Mouse (Mus musculus) spleen, adult 2 months (tissue): ENCODE data around the gene Pdik1l. TPM values are rescaled to one million over a fixed set of nuclear protein-coding genes. Genes with fewer than 3 reads are reported as not detected.

ENCODE experiments used
- DNase-seq, 2 experiments: peaks; one replicate each; pipeline versions ENCODE4 v3.0.0 to v3.0.0-alpha.2; 2012 to 2021; ENCODE audit warnings: low spot score in 2 of 2, low read depth in 1 of 2
- H3K27ac ChIP-seq: fragments of 200-500 bp; 2 replicates; pipeline ENCODE4 v1.5.1; 2012; ENCODE audit warnings: low read length, inconsistent platforms; ENCODE audit not compliant: insufficient read depth
- H3K27me3 ChIP-seq: fragments of 200-500 bp; 2 replicates; pipeline ENCODE4 v1.6.1; 2012; ENCODE audit warnings: mild to moderate bottlenecking, moderate library complexity, low read length, inconsistent platforms; ENCODE audit not compliant: control insufficient read depth, insufficient read depth
- H3K36me3 ChIP-seq: fragments of 200-500 bp; 2 replicates; pipeline ENCODE4 v1.6.1; 2012; ENCODE audit warnings: mild to moderate bottlenecking, low read length, inconsistent platforms; ENCODE audit not compliant: control insufficient read depth, insufficient read depth
- H3K4me1 ChIP-seq: fragments of 200-500 bp; 2 replicates; pipeline ENCODE4 v1.6.1; 2011; ENCODE audit warnings: inconsistent platforms; ENCODE audit not compliant: control insufficient read depth, insufficient read depth, insufficient read length
- H3K4me3 ChIP-seq: fragments of 200-500 bp; 2 replicates; pipeline ENCODE4 v1.5.1; 2011; ENCODE audit warnings: mild to moderate bottlenecking, inconsistent platforms; ENCODE audit not compliant: insufficient read depth, insufficient read length; ENCODE audit errors: extremely low read depth
- CTCF ChIP-seq: fragments of 200-500 bp; IDR thresholded peaks from 2 replicates; pipeline ENCODE4 v1.5.1; 2011; ENCODE audit warnings: mild to moderate bottlenecking, inconsistent platforms; ENCODE audit not compliant: insufficient read depth, insufficient read length, insufficient replicate concordance; ENCODE audit errors: extremely low read depth
- POLR2A ChIP-seq: fragments of 200-500 bp; IDR thresholded peaks from 2 replicates; pipeline ENCODE4 v1.6.1; 2011; ENCODE audit warnings: low read depth, low read length, inconsistent platforms
- WGBS: fragments of 180-500 bp; shearing (Covaris S2); methylation state at CpG from one replicate; pipeline ENCODE4 v1.1.7; 2018; 5-methylcytosine and 5-hydroxymethylcytosine counted together
- polyA plus RNA-seq: library from polyadenylated mRNA; depleted of rRNA; stranded (reverse); fragments of >200 nt; gene quantifications from 2 replicates; pipeline ENCODE4 v1.2.3, GENCODE M21; 2012; rRNA removed

Gene Pdik1l
- 3.6 and 3.9 TPM in 2 replicates for polyA plus RNA-seq

- peak; percentile 65 to 70 for DNase-seq
- Histone ChIP-seq H3K4me3 (peak within 1 kb of the TSS; percentile 99), H3K27me3 (no peaks in the 10 kb centered on the region), H3K36me3 (0 out of 2 replicates have a peak, but pooled peaks cover 5% of the 10 kb centered on the region), H3K27ac (peak within 1 kb of the TSS; percentile 97), H3K4me1 (peaks cover 11% of the 10 kb centered on the region; the same call in 1 of the 2 replicates)
- under 1% methylated on average over 41 of the region's 43 CpGs for WGBS
- TF ChIP-seq CTCF (no peak), POLR2A (no peak)
Observed at GRCm38 (mm10) chr4:134287575-134288025, at the start of gene Pdik1l. Gene Pdik1l, minus strand, starts transcription at chr4:134287895.

GRCm38 (mm10) chr4:134330281-134330680, 42.6 kb upstream of the Pdik1l start:
- no peaks in the 10 kb centered on the region for H3K36me3 ChIP-seq
- H3K27me3 ChIP-seq = no peaks in the 10 kb centered on the region
- H3K4me1 ChIP-seq = no peaks in the 10 kb centered on the region
- no peak for DNase-seq
- H3K27ac ChIP-seq = no peak overlapping the region
- TF ChIP-seq POLR2A (no peak), CTCF (no peak)
- H3K4me3 ChIP-seq = no peak overlapping the region
- 80% methylated on average over 5 of the region's 5 CpGs for WGBS

GRCm38 (mm10) chr4:134328832-134329231, 41.1 kb upstream of the Pdik1l start:
- TF ChIP-seq CTCF (no peak), POLR2A (no peak)
- WGBS = 78% methylated on average over 8 of the region's 8 CpGs
- no peak overlapping the region for H3K27ac ChIP-seq
- no peaks in the 10 kb centered on the region for H3K36me3 ChIP-seq
- H3K4me3 ChIP-seq = no peak overlapping the region
- DNase-seq = no peak
- no peaks in the 10 kb centered on the region for H3K27me3 ChIP-seq
- H3K4me1 ChIP-seq = no peaks in the 10 kb centered on the region

- H3K27ac ChIP-seq = no peak overlapping the region
- no peaks in the 10 kb centered on the region for H3K36me3 ChIP-seq
- TF ChIP-seq POLR2A = no peak
- TF ChIP-seq CTCF = no peak
- no peak for DNase-seq
- H3K27me3 ChIP-seq = no peaks in the 10 kb centered on the region
- 58% methylated on average over 8 of the region's 8 CpGs for WGBS
- no peak overlapping the region for H3K4me3 ChIP-seq
- no peaks in the 10 kb centered on the region for H3K4me1 ChIP-seq
Observed at GRCm38 (mm10) chr4:134328151-134328550, 40.5 kb upstream of the Pdik1l start.

GRCm38 (mm10) chr4:134326859-134327530, 39.3 kb upstream of the Pdik1l start:
- 86% methylated on average over 5 of the region's 5 CpGs for WGBS
- H3K4me1 ChIP-seq = no peaks in the 10 kb centered on the region
- no peak for TF ChIP-seq CTCF
- no peak for TF ChIP-seq POLR2A
- H3K4me3 ChIP-seq = no peak overlapping the region
- no peaks in the 10 kb centered on the region for H3K36me3 ChIP-seq
- H3K27me3 ChIP-seq = no peaks in the 10 kb centered on the region
- DNase-seq = no peak
- peak overlapping the region; percentile 57; the same call in 1 of the 2 replicates for H3K27ac ChIP-seq

GRCm38 (mm10) chr4:134324655-134325054, 37.0 kb upstream of the Pdik1l start:
- TF ChIP-seq CTCF = no peak
- Histone ChIP-seq H3K27me3 (no peaks in the 10 kb centered on the region), H3K4me1 (no peaks in the 10 kb centered on the region), H3K27ac (no peak overlapping the region), H3K4me3 (no peak overlapping the region), H3K36me3 (no peaks in the 10 kb centered on the region)
- DNase-seq = no peak
- 38% methylated on average over 5 of the region's 5 CpGs for WGBS

GRCm38 (mm10) chr4:134321524-134321923, 33.8 kb upstream of the Pdik1l start:
- no peak for TF ChIP-seq POLR2A
- no peak for TF ChIP-seq CTCF
- H3K27ac ChIP-seq = no peak overlapping the region
- no peak overlapping the region for H3K4me3 ChIP-seq
- no peaks in the 10 kb centered on the region for H3K4me1 ChIP-seq
- H3K27me3 ChIP-seq = no peaks in the 10 kb centered on the region
- 63% methylated on average over 3 of the region's 3 CpGs for WGBS
- no peak for DNase-seq
- no peaks in the 10 kb centered on the region for H3K36me3 ChIP-seq
